Mouse (Mus musculus) heart, adult 2 months (tissue): ENCODE measurements at regions not wholly inside any gene's neighbourhood (a gene's known extent, or its start where the extent isn't known, plus 50 kb on each side); places are given as distances from the start of the nearest gene placed in this dataset.

Source experiments
- CTCF ChIP-seq: fragments of 200-600 bp; IDR thresholded peaks from 2 replicates; pipeline ENCODE4 v1.8.1; 2022; ENCODE audit warnings: antibody characterized with exemption, mild to moderate bottlenecking, moderate library complexity
- EP300 ChIP-seq: fragments of 200-500 bp; IDR thresholded peaks from 2 replicates; pipeline ENCODE4 v1.6.1; 2011; ENCODE audit warnings: low read depth, low read length, control low read depth; ENCODE audit not compliant: insufficient read depth
- POLR2A ChIP-seq: fragments of 200-500 bp; IDR thresholded peaks from 2 replicates; pipeline ENCODE4 v1.6.1; 2011; ENCODE audit warnings: mild to moderate bottlenecking, low read depth, low read length, control low read depth; ENCODE audit not compliant: insufficient read depth

GRCm38 (mm10) chr12:115404116-115404515 lies 643.4 kb upstream of the Zfp386 start:
- TF ChIP-seq CTCF (no peak), POLR2A (no peak), EP300 (no peak)
